Mouse (Mus musculus) limb, embryonic 14.5 days (tissue): ENCODE data around the gene Mlc1. TPM values are rescaled to one million over a fixed set of nuclear protein-coding genes. Genes with fewer than 3 reads are reported as not detected.

Experiments
- ATAC-seq: fragments of 200-750 bp; cut with Nextera tagmentation; 2 replicates; pipeline ENCODE4 v1.8.0; 2017; ENCODE audit warnings: low read depth, moderate number of reproducible peaks, moderate TSS enrichment; ENCODE audit not compliant: low FRiP score
- DNase-seq: peaks from one replicate; pipeline ENCODE4 v3.0.0-alpha.2; 2015; ENCODE audit warnings: low spot score
- H3K27ac ChIP-seq: fragments of 300-500 bp; sonication (generic); replicated peaks from 2 replicates; pipeline ENCODE4 v1.5.1; 2014; ENCODE audit warnings: low read depth, mild to moderate bottlenecking, low read length, moderate library complexity, mixed read lengths
- H3K27me3 ChIP-seq: fragments of 300-500 bp; sonication (generic); 2 replicates; pipeline ENCODE4 v1.6.1; 2014; ENCODE audit warnings: low read length, mixed read lengths; ENCODE audit not compliant: control insufficient read depth, insufficient read depth
- H3K36me3 ChIP-seq: fragments of 300-500 bp; sonication (generic); 2 replicates; pipeline ENCODE4 v1.6.1; 2014; ENCODE audit warnings: mild to moderate bottlenecking, low read length, moderate library complexity, mixed read lengths; ENCODE audit not compliant: control insufficient read depth, insufficient read depth
- H3K4me1 ChIP-seq: fragments of 300-500 bp; sonication (generic); 2 replicates; pipeline ENCODE4 v1.6.1; 2014; ENCODE audit warnings: antibody characterized with exemption, low read length, mixed read lengths; ENCODE audit not compliant: control insufficient read depth, insufficient read depth
- H3K4me2 ChIP-seq: fragments of 300-500 bp; sonication (generic); replicated peaks from 2 replicates; pipeline ENCODE4 v1.6.1; 2014; ENCODE audit warnings: low read depth, mild to moderate bottlenecking, low read length, moderate library complexity; ENCODE audit not compliant: severe bottlenecking
- H3K4me3 ChIP-seq: fragments of 300-500 bp; sonication (generic); replicated peaks from 2 replicates; pipeline ENCODE4 v1.5.1; 2014; ENCODE audit warnings: low read length
- H3K9ac ChIP-seq: fragments of 300-500 bp; sonication (generic); 2 replicates; pipeline ENCODE4 v1.6.1; 2014; ENCODE audit warnings: mild to moderate bottlenecking, low read depth, low read length, moderate library complexity; ENCODE audit not compliant: severe bottlenecking
- H3K9me3 ChIP-seq: fragments of 300-500 bp; sonication (generic); 2 replicates; pipeline ENCODE4 v1.6.1; 2016; ENCODE audit warnings: low read length; ENCODE audit not compliant: control insufficient read depth
- POLR2A ChIP-seq: fragments of 200-500 bp; IDR thresholded peaks from 2 replicates; pipeline ENCODE4 v1.8.0; 2012; ENCODE audit warnings: inconsistent platforms, mild to moderate bottlenecking, moderate library complexity, borderline replicate concordance; ENCODE audit not compliant: insufficient read depth, insufficient read length; ENCODE audit errors: extremely low read depth
- WGBS: fragments of 180-500 bp; shearing (Covaris S2); extraction: QIAGEN DNeasy Blood & Tissue Kit; methylation state at CpG from one replicate; pipeline ENCODE4 v1.1.7; 2014; 5-methylcytosine and 5-hydroxymethylcytosine counted together
- polyA plus RNA-seq, 2 experiments: library from polyadenylated mRNA; depleted of rRNA in 1 of 2; stranded (reverse) in 1 of 2; unstranded in 1 of 2; fragments of >200 nt; fragmentation: Nextera tagmentation in 1 of 2; extraction: Ambion mirVana in 1 of 2; gene quantifications; 2 replicates each; pipeline versions ENCODE4 v1.2.1 to v1.2.3; 2012 to 2014

Mlc1 gene
- polyA plus RNA-seq, 2 experiments = 0.12 to 0.36 TPM

- Histone ChIP-seq H3K4me3 (no peak within 1 kb of the TSS), H3K27me3 (no peaks in the 10 kb centered on the region), H3K9me3 (no peaks in the 10 kb centered on the region), H3K4me1 (no peaks in the 10 kb centered on the region), H3K36me3 (no peaks in the 10 kb centered on the region), H3K27ac (no peak within 1 kb of the TSS), H3K4me2 (no peak within 1 kb of the TSS), H3K9ac (no peak within 1 kb of the TSS)
- no peak for ATAC-seq
- WGBS = 90% methylated on average over 31 of the region's 31 CpGs
- TF ChIP-seq POLR2A = no peak
- DNase-seq = no peak
Measured at GRCm38 (mm10) chr15:88982534-88983079, 3.8 kb upstream of the Mlc1 start, which contains the start of gene Mov10l1. TSS of gene Mov10l1 (plus strand) at chr15:88982909.

- H3K36me3 ChIP-seq = no peaks in the 10 kb centered on the region
- H3K27me3 ChIP-seq = no peaks in the 10 kb centered on the region
- DNase-seq (no peak), ATAC-seq (no peak)
- no peak for TF ChIP-seq POLR2A
- H3K9me3 ChIP-seq = no peaks in the 10 kb centered on the region
- no peak overlapping the region for H3K9ac ChIP-seq
- WGBS = 79% methylated on average over 3 of the region's 3 CpGs
- no peak overlapping the region for H3K27ac ChIP-seq
- H3K4me1 ChIP-seq = no peaks in the 10 kb centered on the region
- no peak overlapping the region for H3K4me3 ChIP-seq
- H3K4me2 ChIP-seq = no peak overlapping the region
Measured at GRCm38 (mm10) chr15:88979138-88979446, 285 bp upstream of the Mlc1 start.

GRCm38 (mm10) chr15:88972300-88972699 lies 6.5 kb downstream of the Mlc1 start:
- H3K27me3 ChIP-seq = no peaks in the 10 kb centered on the region
- 80% methylated on average over 4 of the region's 4 CpGs for WGBS
- no peaks in the 10 kb centered on the region for H3K9me3 ChIP-seq
- DNase-seq (no peak), ATAC-seq (no peak)
- H3K4me2 ChIP-seq = no peak overlapping the region
- no peak overlapping the region for H3K27ac ChIP-seq
- no peaks in the 10 kb centered on the region for H3K36me3 ChIP-seq
- H3K4me3 ChIP-seq = no peak overlapping the region
- no peak overlapping the region for H3K9ac ChIP-seq
- TF ChIP-seq POLR2A = no peak
- no peaks in the 10 kb centered on the region for H3K4me1 ChIP-seq

GRCm38 (mm10) chr15:88964070-88964578 lies 14.7 kb downstream of the Mlc1 start:
- Histone ChIP-seq H3K9me3 (no peaks in the 10 kb centered on the region), H3K36me3 (no peaks in the 10 kb centered on the region), H3K4me2 (no peak overlapping the region), H3K4me3 (no peak overlapping the region), H3K27me3 (no peaks in the 10 kb centered on the region), H3K27ac (no peak overlapping the region), H3K9ac (no peak overlapping the region), H3K4me1 (no peaks in the 10 kb centered on the region)
- no peak for DNase-seq
- WGBS = 92% methylated on average over 2 of the region's 2 CpGs
- ATAC-seq = no peak
- no peak for TF ChIP-seq POLR2A

GRCm38 (mm10) chr15:88957522-88957921 lies 21.3 kb downstream of the Mlc1 start:
- H3K4me1 ChIP-seq = no peaks in the 10 kb centered on the region
- no peak overlapping the region for H3K4me2 ChIP-seq
- no peak overlapping the region for H3K4me3 ChIP-seq
- H3K9me3 ChIP-seq = no peaks in the 10 kb centered on the region
- no peak for DNase-seq
- TF ChIP-seq POLR2A = no peak
- H3K27me3 ChIP-seq = peaks cover 17% of the 10 kb centered on the region
- no peak for ATAC-seq
- WGBS = 78% methylated on average over 4 of the region's 4 CpGs
- no peak overlapping the region for H3K27ac ChIP-seq
- no peaks in the 10 kb centered on the region for H3K36me3 ChIP-seq
- H3K9ac ChIP-seq = no peak overlapping the region

- ATAC-seq = no peak
- TF ChIP-seq POLR2A = no peak
- H3K27me3 ChIP-seq = peaks cover 17% of the 10 kb centered on the region
- no peak overlapping the region for H3K4me2 ChIP-seq
- H3K4me3 ChIP-seq = no peak overlapping the region
- H3K9me3 ChIP-seq = no peaks in the 10 kb centered on the region
- no peak overlapping the region for H3K9ac ChIP-seq
- no peaks in the 10 kb centered on the region for H3K36me3 ChIP-seq
- 81% methylated on average over 6 of the region's 6 CpGs for WGBS
- no peak for DNase-seq
- no peak overlapping the region for H3K27ac ChIP-seq
- no peaks in the 10 kb centered on the region for H3K4me1 ChIP-seq
Measured at GRCm38 (mm10) chr15:88955342-88955741, 23.5 kb downstream of the Mlc1 start.
